Mouse (Mus musculus) left cerebral cortex, adult 2 months (tissue): ENCODE measurements around the gene Dlgap4. TPM values are rescaled to one million over a fixed set of nuclear protein-coding genes. Genes with fewer than 3 reads are reported as not detected.
A peak's percentile ranks its signal among the peaks of the same experiment; 100 is the strongest.

Source experiments
- DNase-seq, 2 experiments: peaks; one replicate each; pipeline ENCODE4 v3.0.0; 2021 to 2022; ENCODE audit warnings: low spot score in 2 of 2, mixed read lengths in 1 of 2; ENCODE audit errors: extremely low spot score in 1 of 2
- H3K27ac ChIP-seq: fragments of 200-600 bp; 2 replicates; pipeline ENCODE4 v1.8.1; 2022
- H3K4me3 ChIP-seq: fragments of 200-600 bp; 2 replicates; pipeline ENCODE4 v1.8.1; 2022
- CTCF ChIP-seq: fragments of 200-600 bp; IDR thresholded peaks from 2 replicates; pipeline ENCODE4 v1.8.1; 2022; ENCODE audit warnings: antibody characterized with exemption, mild to moderate bottlenecking, moderate library complexity
- intact Hi-C: fragments of 180-260 bp; cut with DNase I; formaldehyde crosslinking; loops from one replicate; pipeline ENCODE4 v1.15.1; 2025
- total RNA-seq, 2 experiments: library from RNA; stranded (reverse); gene quantifications; 2 replicates each; pipeline ENCODE4 v1.2.3; 2021

The Dlgap4 gene
- total RNA-seq, 2 experiments from 2014 or later = 248 to 254 TPM

DNA sequence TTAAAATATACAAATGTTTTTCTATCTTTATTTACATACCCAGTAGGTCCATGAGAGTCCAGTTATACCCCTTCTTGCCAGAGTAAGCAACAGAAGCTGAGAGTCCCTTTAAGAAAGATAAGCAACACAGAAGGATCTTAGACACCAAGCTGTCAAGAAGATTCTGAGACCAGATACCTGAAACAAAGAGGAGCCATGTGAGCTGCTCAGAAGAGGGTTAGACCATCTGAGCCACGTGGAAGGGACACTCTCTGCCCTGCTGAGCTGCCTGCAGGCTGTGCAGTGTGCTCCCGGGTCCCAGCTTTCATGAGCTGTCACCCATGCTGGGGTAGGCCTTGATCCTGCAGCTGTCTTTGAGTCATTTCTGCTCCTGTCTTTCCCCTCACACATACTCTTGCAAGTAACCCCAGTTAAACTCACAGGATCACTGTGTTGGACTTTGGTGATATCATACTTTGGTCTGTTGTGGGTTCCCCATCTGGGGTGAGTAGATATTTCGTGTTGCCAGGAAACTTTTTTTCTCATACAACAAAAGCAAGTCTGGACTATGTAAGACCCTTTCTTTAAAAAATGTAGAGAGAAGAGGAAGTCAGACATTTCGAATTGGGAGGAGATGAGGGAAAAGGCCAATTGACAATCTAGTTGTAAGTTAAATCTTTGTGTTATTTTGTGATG is 190.3 kb downstream of the Dlgap4 start:
- TF ChIP-seq CTCF = no peak
- Histone ChIP-seq H3K4me3 (no peak overlapping the region), H3K27ac (no peak overlapping the region)
- intact Hi-C loops = loop anchor here (10.0 kb wide), 2 partner anchors 231 to 301 kb away; no protein-coding TSS in a partner anchor
- DNase-seq = no peak

DNA sequence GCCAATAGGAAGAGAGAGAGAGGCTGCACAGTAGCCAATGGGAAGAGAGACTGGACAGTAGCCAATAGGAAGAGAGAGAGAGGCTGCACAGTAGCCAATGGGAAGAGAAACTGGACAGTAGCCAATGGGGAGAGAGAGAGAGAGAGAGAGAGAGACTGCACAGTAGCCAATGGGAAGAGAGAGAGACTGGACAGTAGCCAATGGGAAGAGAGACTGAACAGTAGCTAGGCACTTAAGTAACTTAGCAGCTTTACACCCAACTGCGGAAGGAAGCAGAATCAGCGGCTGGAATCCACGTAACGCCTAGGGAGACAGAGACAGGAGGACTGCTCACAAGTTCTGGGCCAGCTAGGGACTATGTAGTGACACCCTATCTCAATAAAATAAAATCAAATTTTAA is 191.1 kb downstream of the Dlgap4 start:
- Histone ChIP-seq H3K27ac (no peak overlapping the region), H3K4me3 (no peak overlapping the region)
- DNase-seq = no peak
- intact Hi-C loops = loop anchor here (10.0 kb wide), 2 partner anchors 230 to 300 kb away; no protein-coding TSS in a partner anchor
- TF ChIP-seq CTCF = no peak

- no peak for TF ChIP-seq CTCF
- H3K27ac ChIP-seq = no peak overlapping the region
- intact Hi-C loops = loop anchor here (5.0 to 10.0 kb wide), 3 partner anchors 190 to 298 kb away; no protein-coding TSS in a partner anchor
- no peak overlapping the region for H3K4me3 ChIP-seq
- no peak for DNase-seq
These were observed 193.4 kb downstream of the Dlgap4 start for GRCm38 (mm10) chr2:156806886-156807285.

- peak; percentile 40 to 59 for DNase-seq
- intact Hi-C loops = loop anchor here (1.0 to 10.0 kb wide), 4 partner anchors 45 to 295 kb away; no protein-coding TSS in a partner anchor
- peak; percentile 96 for TF ChIP-seq CTCF
- H3K4me3 ChIP-seq = no peak overlapping the region
- H3K27ac ChIP-seq = no peak overlapping the region
These were observed 196.1 kb downstream of the Dlgap4 start for GRCm38 (mm10) chr2:156809579-156809978.

DNA sequence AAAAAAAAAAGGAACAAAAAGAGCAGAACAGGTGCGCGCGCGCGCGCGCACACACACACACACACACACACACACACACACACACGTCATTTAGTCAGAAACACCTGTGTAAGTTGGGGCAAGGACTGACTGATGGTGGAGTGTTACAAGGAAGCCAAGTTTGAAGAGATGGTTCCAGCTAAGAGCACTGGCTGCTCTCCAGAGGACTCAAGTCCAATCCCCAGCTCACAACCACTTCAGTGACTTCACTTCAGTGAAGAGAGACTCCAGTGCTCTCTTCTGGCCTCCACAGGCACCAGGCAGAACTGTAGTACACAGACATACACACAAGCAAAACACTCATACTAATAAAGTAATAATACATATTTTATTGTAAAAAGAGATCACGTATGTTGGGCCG is 197.2 kb downstream of the Dlgap4 start:
- H3K4me3 ChIP-seq = no peak overlapping the region
- TF ChIP-seq CTCF = no peak
- intact Hi-C loops = no loop called here
- DNase-seq = no peak
- no peak overlapping the region for H3K27ac ChIP-seq

GRCm38 (mm10) chr2:156811556-156811955 is 198.1 kb downstream of the Dlgap4 start:
- no peak for TF ChIP-seq CTCF
- Histone ChIP-seq H3K4me3 (no peak overlapping the region), H3K27ac (no peak overlapping the region)
- DNase-seq = no peak
- intact Hi-C loops = no loop called here

Other genes starting within 250 kb of the Dlgap4 start
- 100 to 1,000 TPM; 376 to 385 TPM for gene Epb41l1, start 192.8 kb upstream of the Dlgap4 start, total RNA-seq
- gene Aar2, start 66.1 kb upstream of the Dlgap4 start, total RNA-seq = 10 to 100 TPM; 37.3 to 39.6 TPM
- gene Myl9, start 161.7 kb downstream of the Dlgap4 start, total RNA-seq = 10 to 100 TPM; 16.1 to 17.3 TPM
- gene Tgif2, start 226.3 kb downstream of the Dlgap4 start, total RNA-seq = under 1 TPM; 0.68 to 0.89 TPM
- 1 to 10 TPM; 2.8 TPM for gene 4930518I15Rik, start 244.2 kb downstream of the Dlgap4 start, total RNA-seq
- gene Rab5if, start 249.4 kb downstream of the Dlgap4 start, total RNA-seq = 10 to 100 TPM; 87.1 to 94.4 TPM